Mouse (Mus musculus): ENCODE measurements at regions not wholly inside any gene's neighbourhood (a gene's known extent, or its start where the extent isn't known, plus 50 kb on each side); places are given as distances from the start of the nearest gene placed in this dataset.

DNA sequence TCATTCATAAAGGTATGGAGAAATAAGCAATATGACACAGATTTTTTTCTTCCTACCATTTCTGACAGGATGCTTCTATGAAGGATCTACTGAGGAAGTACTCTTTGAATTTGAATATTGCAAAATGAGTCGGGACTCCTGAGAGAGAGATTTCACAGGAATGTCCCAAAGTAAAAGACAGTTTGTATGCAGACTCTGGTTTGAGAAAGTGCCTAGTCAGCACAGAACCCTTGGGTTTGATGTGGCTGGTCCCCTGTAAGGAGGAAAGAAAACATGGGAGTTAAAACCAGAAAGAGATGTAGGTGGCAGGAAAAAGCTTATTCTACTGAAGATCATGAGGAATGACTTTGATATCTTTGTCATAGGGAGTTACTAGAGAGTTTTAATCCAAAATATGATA, 405.6 kb upstream of the Klf4 start:
- H3K4me1 ChIP-seq (ENCODE audit: control insufficient read depth in 1 of 2, insufficient read depth in 2 of 2) = no peaks in the 10 kb centered on the region
- H3K79me2 ChIP-seq (replicated peaks; ENCODE audit: control insufficient read depth, extremely low read depth, insufficient read depth, poor library complexity, severe bottlenecking) = no peaks in the 10 kb centered on the region
- in situ Hi-C loops (cut with MboI; ENCODE audit: low pct_ligation_motif_present, low pct_unique_long_range_greater_than_20kb, low sequenced_read_pairs) = no loop called here
- no peak for DNase-seq (ENCODE audit: extremely low read depth)
- H3K4me2 ChIP-seq (ENCODE audit: insufficient read depth, low read depth, poor library complexity, severe bottlenecking) = no peak overlapping the region
- H3K27me3 ChIP-seq (replicated peaks) = no peaks in the 10 kb centered on the region
- no peak overlapping the region for H3K27ac ChIP-seq (ENCODE audit: insufficient read depth, low read depth)
- no peaks in the 10 kb centered on the region for H3K9me3 ChIP-seq (replicated peaks; ENCODE audit: low read length)
- H3K4me3 ChIP-seq (replicated peaks in 1 of 3; ENCODE audit: low read depth in 2 of 3, low read length in 2 of 3, poor library complexity in 1 of 3) = no peak overlapping the region
- H3K9ac ChIP-seq (ENCODE audit: insufficient read depth, low read depth) = no peak overlapping the region
- no peaks in the 10 kb centered on the region for H3K36me3 ChIP-seq (replicated peaks in 1 of 2; ENCODE audit: control insufficient read depth in 1 of 2, insufficient read depth in 1 of 2, low read length in 1 of 2)
- dilution Hi-C loops (cut with MboI; ENCODE audit: extremely low pct_ligation_motif_present, extremely low pct_unique_long_range_greater_than_20kb, low sequenced_read_pairs) = no loop called here
- TF ChIP-seq EP300 (IDR thresholded peaks at IDR 0.05; ENCODE audit: low read length) (no peak), MAFK (IDR thresholded peaks at IDR 0.05; ENCODE audit: insufficient replicate concordance, low read length) (peak; percentile 50; the same call in 1 of the 2 replicates)

DNA sequence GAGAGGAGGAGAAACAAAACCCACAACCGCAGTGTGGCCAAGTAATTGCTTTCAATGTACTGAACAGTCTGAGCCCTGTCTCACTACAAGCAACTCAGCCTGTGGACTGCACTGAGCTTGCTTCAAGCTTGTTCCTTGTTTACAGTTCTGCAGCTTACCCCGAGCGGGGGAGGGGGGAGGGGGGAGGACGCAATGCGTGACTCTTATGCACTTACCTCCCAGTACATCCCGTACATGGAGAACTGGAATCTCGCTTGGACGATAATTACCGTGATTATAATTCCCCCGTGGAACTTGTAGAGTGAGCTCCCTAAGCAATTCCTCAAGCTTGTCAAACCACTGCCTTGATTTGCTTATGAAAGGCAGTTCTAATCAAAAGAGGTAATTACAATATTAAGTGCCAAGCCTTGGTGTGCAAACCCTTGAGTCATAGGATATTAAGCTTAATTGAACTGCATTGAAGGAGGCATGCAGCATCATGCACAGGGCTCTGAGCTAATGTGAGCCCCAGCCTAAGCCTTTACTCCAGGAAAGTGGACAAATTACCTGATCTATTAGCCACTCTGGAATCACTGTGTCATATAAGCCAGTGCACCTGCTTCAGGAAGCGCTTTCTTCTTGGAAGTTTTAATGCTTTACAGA, 397.0 kb upstream of the Klf4 start:
- Histone ChIP-seq H3K4me3 (replicated peaks in 1 of 3; ENCODE audit: low read depth in 2 of 3, low read length in 2 of 3, poor library complexity in 1 of 3) (no peak overlapping the region), H3K9ac (ENCODE audit: insufficient read depth, low read depth) (no peak overlapping the region), H3K4me1 (ENCODE audit: control insufficient read depth in 1 of 2, insufficient read depth in 2 of 2) (no peaks in the 10 kb centered on the region), H3K9me3 (replicated peaks; ENCODE audit: low read length) (no peaks in the 10 kb centered on the region), H3K36me3 (replicated peaks in 1 of 2; ENCODE audit: control insufficient read depth in 1 of 2, insufficient read depth in 1 of 2, low read length in 1 of 2) (no peaks in the 10 kb centered on the region), H3K27me3 (replicated peaks) (no peaks in the 10 kb centered on the region), H3K4me2 (ENCODE audit: insufficient read depth, low read depth, poor library complexity, severe bottlenecking) (no peak overlapping the region), H3K79me2 (replicated peaks; ENCODE audit: control insufficient read depth, extremely low read depth, insufficient read depth, poor library complexity, severe bottlenecking) (no peaks in the 10 kb centered on the region), H3K27ac (ENCODE audit: insufficient read depth, low read depth) (no peak overlapping the region)
- no peak for DNase-seq (ENCODE audit: extremely low read depth)
- TF ChIP-seq MAX (IDR thresholded peaks at IDR 0.05; ENCODE audit: low read length) (no peak), JUN (IDR thresholded peaks at IDR 0.05; ENCODE audit: insufficient read depth, low read depth, low read length) (no peak), ZMIZ1 (IDR thresholded peaks at IDR 0.05; ENCODE audit: low read depth, low read length) (no peak)
- in situ Hi-C loops (cut with MboI; ENCODE audit: low pct_ligation_motif_present, low pct_unique_long_range_greater_than_20kb, low sequenced_read_pairs) (no loop called here), dilution Hi-C loops (cut with MboI; ENCODE audit: extremely low pct_ligation_motif_present, extremely low pct_unique_long_range_greater_than_20kb, low sequenced_read_pairs) (no loop called here)

DNA sequence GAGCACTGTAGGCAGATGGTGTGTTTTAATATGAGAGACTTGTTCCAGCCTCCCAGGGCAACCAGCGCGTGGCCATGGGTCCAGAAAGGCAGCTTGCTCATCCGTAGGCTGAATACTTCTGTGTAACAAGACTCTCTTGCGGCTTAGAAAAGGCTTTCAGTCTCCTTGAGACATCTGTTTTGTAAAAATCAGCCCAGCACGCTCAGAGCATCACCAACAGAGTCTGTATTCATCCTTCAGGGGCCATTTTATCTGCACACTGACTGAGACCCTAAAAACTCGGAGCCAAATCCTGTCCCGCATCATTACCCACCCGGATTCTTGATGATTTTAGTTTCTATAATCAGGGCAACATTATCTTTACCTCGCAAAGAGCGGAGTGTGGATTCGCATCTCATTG, 396.4 kb upstream of the Klf4 start:
- Histone ChIP-seq H3K4me2 (ENCODE audit: insufficient read depth, low read depth, poor library complexity, severe bottlenecking) (no peak overlapping the region), H3K4me3 (replicated peaks in 1 of 3; ENCODE audit: low read depth in 2 of 3, low read length in 2 of 3, poor library complexity in 1 of 3) (no peak overlapping the region), H3K9me3 (replicated peaks; ENCODE audit: low read length) (no peaks in the 10 kb centered on the region), H3K27me3 (replicated peaks) (no peaks in the 10 kb centered on the region), H3K79me2 (replicated peaks; ENCODE audit: control insufficient read depth, extremely low read depth, insufficient read depth, poor library complexity, severe bottlenecking) (no peaks in the 10 kb centered on the region), H3K36me3 (replicated peaks in 1 of 2; ENCODE audit: control insufficient read depth in 1 of 2, insufficient read depth in 1 of 2, low read length in 1 of 2) (no peaks in the 10 kb centered on the region), H3K27ac (ENCODE audit: insufficient read depth, low read depth) (no peak overlapping the region), H3K4me1 (ENCODE audit: control insufficient read depth in 1 of 2, insufficient read depth in 2 of 2) (no peaks in the 10 kb centered on the region), H3K9ac (ENCODE audit: insufficient read depth, low read depth) (no peak overlapping the region)
- dilution Hi-C loops (cut with MboI; ENCODE audit: extremely low pct_ligation_motif_present, extremely low pct_unique_long_range_greater_than_20kb, low sequenced_read_pairs) (no loop called here), in situ Hi-C loops (cut with MboI; ENCODE audit: low pct_ligation_motif_present, low pct_unique_long_range_greater_than_20kb, low sequenced_read_pairs) (no loop called here)
- TF ChIP-seq IRF4 (IDR thresholded peaks at IDR 0.05; ENCODE audit: low read depth, low read length) (no peak), JUN (IDR thresholded peaks at IDR 0.05; ENCODE audit: insufficient read depth, low read depth, low read length) (no peak), TBP (conservative IDR thresholded peaks at IDR 0.05; ENCODE audit: low read depth, low read length) (no peak), CHD1 (IDR thresholded peaks at IDR 0.05; ENCODE audit: low read depth, low read length) (no peak), POLR2A (IDR thresholded peaks at IDR 0.05; ENCODE audit: low read depth, low read length) (no peak), MAFK (IDR thresholded peaks at IDR 0.05; ENCODE audit: insufficient replicate concordance, low read length) (no peak), KAT2A (IDR thresholded peaks at IDR 0.05; ENCODE audit: insufficient replicate concordance, low read length) (no peak), CTCF (conservative IDR thresholded peaks at IDR 0.05 in 1 of 2, IDR thresholded peaks at IDR 0.05 in 1 of 2; ENCODE audit: low read depth in 2 of 2, low read length in 2 of 2) (no peak), UBTF (IDR thresholded peaks at IDR 0.05; ENCODE audit: low read depth, low read length) (no peak), MXI1 (IDR thresholded peaks at IDR 0.05; ENCODE audit: low read depth, low read length) (no peak), GABPA (IDR thresholded peaks at IDR 0.05; ENCODE audit: insufficient replicate concordance, low read depth, low read length) (no peak), USF2 (conservative IDR thresholded peaks at IDR 0.05; ENCODE audit: low read depth, low read length) (no peak), EP300 (IDR thresholded peaks at IDR 0.05; ENCODE audit: low read length) (no peak), RAD21 (IDR thresholded peaks at IDR 0.05; ENCODE audit: low read depth, low read length) (no peak), ETS1 (conservative IDR thresholded peaks at IDR 0.05; ENCODE audit: low read depth, low read length) (no peak)
- no peak for DNase-seq (ENCODE audit: extremely low read depth)

All from CH12.LX (cell line).